Mouse (Mus musculus) midbrain, postnatal 0 days (tissue): ENCODE data around the gene Cdiptos. TPM values are rescaled to one million over a fixed set of nuclear protein-coding genes. Genes with fewer than 3 reads are reported as not detected.

Source experiments
- ATAC-seq: fragments of 200-750 bp; cut with Nextera tagmentation; 2 replicates; pipeline ENCODE4 v1.8.0; 2017; ENCODE audit warnings: moderate number of reproducible peaks, mild to moderate bottlenecking, moderate TSS enrichment, moderate library complexity; ENCODE audit not compliant: low FRiP score
- DNase-seq: peaks from one replicate; pipeline ENCODE4 v3.0.0-alpha.2; 2015; ENCODE audit warnings: low spot score
- H3K27ac ChIP-seq: fragments of 300-500 bp; sonication (generic); 2 replicates; pipeline ENCODE4 v1.5.1; 2014; ENCODE audit warnings: low read depth, mild to moderate bottlenecking, low read length, mixed read lengths
- H3K27me3 ChIP-seq: fragments of 300-500 bp; sonication (generic); 2 replicates; pipeline ENCODE4 v1.6.1; 2014; ENCODE audit warnings: low read length, control low read depth, mixed read lengths; ENCODE audit not compliant: insufficient read depth
- H3K36me3 ChIP-seq: fragments of 300-500 bp; sonication (generic); 2 replicates; pipeline ENCODE4 v1.6.1; 2014; ENCODE audit warnings: low read length, control low read depth, mixed read lengths; ENCODE audit not compliant: insufficient read depth
- H3K4me1 ChIP-seq: fragments of 300-500 bp; sonication (generic); 2 replicates; pipeline ENCODE4 v1.6.1; 2014; ENCODE audit warnings: mild to moderate bottlenecking, control low read depth, antibody characterized with exemption, low read length, mixed read lengths; ENCODE audit not compliant: insufficient read depth
- H3K4me2 ChIP-seq: fragments of 300-500 bp; sonication (generic); 2 replicates; pipeline ENCODE4 v1.6.1; 2014; ENCODE audit warnings: low read depth, mild to moderate bottlenecking, low read length, mixed read lengths; ENCODE audit not compliant: poor library complexity, severe bottlenecking
- H3K4me3 ChIP-seq: fragments of 300-500 bp; sonication (generic); 2 replicates; pipeline ENCODE4 v1.5.1; 2014; ENCODE audit warnings: low read depth, mild to moderate bottlenecking, low read length, moderate library complexity
- H3K9ac ChIP-seq: fragments of 300-500 bp; sonication (generic); replicated peaks from 2 replicates; pipeline ENCODE4 v1.6.1; 2014; ENCODE audit warnings: mild to moderate bottlenecking, low read length, moderate library complexity, mixed read lengths; ENCODE audit not compliant: poor library complexity, severe bottlenecking
- H3K9me3 ChIP-seq: fragments of 300-500 bp; sonication (generic); 2 replicates; pipeline ENCODE4 v1.6.1; 2016; ENCODE audit warnings: low read length, control low read depth
- CTCF ChIP-seq: IDR thresholded peaks from 2 replicates; pipeline ENCODE4 v1.5.1; 2016; ENCODE audit warnings: antibody characterized with exemption, mild to moderate bottlenecking
- WGBS: fragments of 180-500 bp; shearing (Covaris S2); extraction: QIAGEN DNeasy Blood & Tissue Kit; methylation state at CpG from one replicate; pipeline ENCODE4 v1.1.7; 2014; 5-methylcytosine and 5-hydroxymethylcytosine counted together
- polyA plus RNA-seq: library from polyadenylated mRNA; unstranded; fragments of >200 nt; fragmentation: Nextera tagmentation; extraction: Ambion mirVana; gene quantifications from 2 replicates; pipeline ENCODE4 v1.2.1, GENCODE M21; 2015
- total RNA-seq: library from RNA; depleted of rRNA; stranded (reverse); fragments of >200 nt; gene quantifications from 2 replicates; pipeline ENCODE4 v1.2.3, GENCODE M21; 2014

Gene Cdiptos
- total and polyA plus RNA-seq, 2 experiments from 2014 or later: 0.79 TPM; not detected in 1

DNA sequence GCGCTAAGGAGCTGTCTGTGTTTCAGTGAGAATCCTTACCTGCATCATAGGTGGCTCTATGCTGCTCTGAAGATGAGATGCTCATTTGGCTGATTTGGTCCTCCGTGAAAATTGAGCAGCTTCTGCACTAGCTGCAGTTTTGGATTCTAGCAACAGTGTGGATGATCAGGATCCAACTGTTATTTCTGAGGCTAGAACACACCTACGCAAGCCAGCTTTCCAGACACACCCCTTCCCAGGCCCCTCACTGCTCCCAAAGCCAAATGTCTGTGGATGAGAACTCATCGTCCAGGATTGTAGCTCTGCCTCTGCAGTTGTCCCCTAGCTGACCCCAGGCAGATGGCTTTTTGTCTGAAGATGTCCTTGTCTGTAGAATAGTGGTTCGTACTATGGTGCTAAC lies 14.8 kb downstream of the Cdiptos start:
- ATAC-seq (no peak), DNase-seq (no peak)
- no peaks in the 10 kb centered on the region for H3K27me3 ChIP-seq
- no peak overlapping the region for H3K27ac ChIP-seq
- H3K9ac ChIP-seq: no peak overlapping the region
- no peaks in the 10 kb centered on the region for H3K4me1 ChIP-seq
- H3K9me3 ChIP-seq: no peaks in the 10 kb centered on the region
- WGBS: 87% methylated on average over 5 of the region's 5 CpGs
- TF ChIP-seq CTCF: no peak
- peaks cover 60% of the 10 kb centered on the region for H3K36me3 ChIP-seq
- H3K4me3 ChIP-seq: no peak overlapping the region
- H3K4me2 ChIP-seq: no peak overlapping the region

DNA sequence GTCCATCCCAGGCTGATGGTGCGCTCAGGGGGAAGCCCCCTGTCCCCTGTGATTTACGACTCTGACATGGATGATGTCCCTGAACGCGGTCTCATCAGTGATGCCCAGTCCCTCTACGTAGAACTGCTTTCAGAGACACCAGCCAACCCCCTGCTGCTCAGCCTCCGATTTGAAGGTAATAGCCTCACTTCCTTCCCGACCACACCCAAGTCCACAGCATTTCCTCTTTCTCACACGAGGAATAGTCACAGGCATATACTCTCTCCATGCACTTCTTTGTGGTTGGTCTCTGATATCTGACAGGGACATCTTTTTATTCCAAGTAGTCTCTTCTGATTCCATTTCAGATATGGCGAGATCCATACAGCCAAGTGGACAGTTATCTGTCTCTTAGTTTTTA lies 16.1 kb downstream of the Cdiptos start:
- H3K4me2 ChIP-seq: no peak overlapping the region
- WGBS: 78% methylated on average over 9 of the region's 9 CpGs
- no peaks in the 10 kb centered on the region for H3K4me1 ChIP-seq
- no peaks in the 10 kb centered on the region for H3K27me3 ChIP-seq
- H3K9me3 ChIP-seq: no peaks in the 10 kb centered on the region
- peaks cover 67% of the 10 kb centered on the region for H3K36me3 ChIP-seq
- H3K9ac ChIP-seq: no peak overlapping the region
- ATAC-seq: no peak
- no peak for TF ChIP-seq CTCF
- DNase-seq: no peak
- no peak overlapping the region for H3K4me3 ChIP-seq
- no peak overlapping the region for H3K27ac ChIP-seq

DNA sequence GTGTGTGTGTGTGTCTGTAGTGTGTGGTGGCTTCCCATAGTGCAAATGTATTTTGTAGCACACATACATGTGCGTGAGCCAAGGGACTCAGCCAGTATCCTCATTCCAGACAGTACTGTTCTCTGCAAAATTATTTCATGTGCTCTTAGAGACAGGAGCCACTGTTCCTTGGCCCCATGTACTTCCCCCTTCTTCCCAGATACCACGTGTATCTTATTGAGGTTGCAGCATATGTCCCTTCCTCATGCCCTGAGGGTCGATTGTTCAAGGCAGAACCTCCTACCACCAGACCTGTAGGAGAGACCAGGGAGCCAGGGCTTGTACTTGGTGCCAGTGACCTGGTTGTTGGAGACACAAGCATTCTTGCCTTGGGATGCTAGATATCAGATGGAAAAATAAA lies 20.8 kb downstream of the Cdiptos start:
- WGBS: 68% methylated on average over 3 of the region's 3 CpGs
- peaks cover 42% of the 10 kb centered on the region for H3K36me3 ChIP-seq
- H3K27ac ChIP-seq: no peak overlapping the region
- TF ChIP-seq CTCF: no peak
- peaks cover 12% of the 10 kb centered on the region for H3K4me1 ChIP-seq
- H3K4me2 ChIP-seq: no peak overlapping the region
- H3K9ac ChIP-seq: no peak overlapping the region
- H3K9me3 ChIP-seq: no peaks in the 10 kb centered on the region
- ATAC-seq (no peak), DNase-seq (no peak)
- H3K4me3 ChIP-seq: no peak overlapping the region
- no peaks in the 10 kb centered on the region for H3K27me3 ChIP-seq

DNA sequence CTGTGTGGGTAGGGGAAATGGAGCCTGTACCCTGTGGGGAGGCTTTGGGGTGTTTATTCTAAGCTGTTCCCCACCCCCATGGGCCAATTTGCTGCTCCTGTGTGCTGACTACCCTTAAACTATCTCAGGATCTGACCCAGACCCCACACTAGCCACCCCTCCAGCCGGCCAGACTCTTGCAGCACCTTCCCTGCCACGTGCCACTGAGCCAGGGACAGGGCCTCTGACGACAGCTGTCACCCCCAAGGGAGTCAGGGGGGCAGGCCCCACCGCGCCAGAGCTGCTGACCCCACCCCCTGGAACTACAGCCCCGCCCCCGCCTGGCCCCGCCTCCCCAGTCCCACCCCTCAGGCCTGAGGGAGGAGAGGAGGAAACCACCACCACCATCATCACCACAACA lies 23.3 kb downstream of the Cdiptos start:
- DNase-seq (no peak), ATAC-seq (no peak)
- Histone ChIP-seq H3K27ac (no peak overlapping the region), H3K4me2 (peak overlapping the region; percentile 95), H3K9me3 (no peaks in the 10 kb centered on the region), H3K27me3 (no peaks in the 10 kb centered on the region), H3K4me1 (peaks cover 19% of the 10 kb centered on the region), H3K36me3 (peaks cover 25% of the 10 kb centered on the region), H3K9ac (peak overlapping the region; percentile 86), H3K4me3 (peak overlapping the region; percentile 63)
- no peak for TF ChIP-seq CTCF
- WGBS: 2% methylated on average over 8 of the region's 8 CpGs

DNA sequence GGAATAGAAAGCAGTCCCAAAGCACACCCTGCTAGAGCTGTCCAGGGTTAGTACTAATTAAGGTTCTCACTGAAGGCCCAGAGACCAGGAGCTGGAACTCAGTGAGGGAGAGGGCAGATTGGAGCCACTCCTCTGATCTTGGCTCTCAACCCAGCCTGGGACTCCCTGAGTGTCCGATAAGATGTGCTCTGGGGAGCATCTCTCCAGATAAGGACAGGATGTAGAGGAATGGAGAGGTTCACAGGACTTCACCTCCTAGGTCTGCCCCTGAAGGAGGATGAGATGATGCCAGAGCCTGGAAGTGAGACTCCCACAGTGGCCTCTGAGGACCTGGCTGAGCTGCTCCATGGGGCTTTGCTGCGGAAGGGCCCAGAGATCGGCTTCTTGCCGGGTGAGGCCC lies 24.2 kb downstream of the Cdiptos start:
- Histone ChIP-seq H3K27me3 (no peaks in the 10 kb centered on the region), H3K9me3 (no peaks in the 10 kb centered on the region), H3K36me3 (peaks cover 17% of the 10 kb centered on the region), H3K4me3 (peak overlapping the region; percentile 63), H3K4me2 (peak overlapping the region; percentile 95), H3K9ac (peak overlapping the region; percentile 86), H3K27ac (no peak overlapping the region), H3K4me1 (peaks cover 19% of the 10 kb centered on the region)
- ATAC-seq (no peak), DNase-seq (no peak)
- TF ChIP-seq CTCF: no peak
- WGBS: 18% methylated on average over 4 of the region's 4 CpGs

DNA sequence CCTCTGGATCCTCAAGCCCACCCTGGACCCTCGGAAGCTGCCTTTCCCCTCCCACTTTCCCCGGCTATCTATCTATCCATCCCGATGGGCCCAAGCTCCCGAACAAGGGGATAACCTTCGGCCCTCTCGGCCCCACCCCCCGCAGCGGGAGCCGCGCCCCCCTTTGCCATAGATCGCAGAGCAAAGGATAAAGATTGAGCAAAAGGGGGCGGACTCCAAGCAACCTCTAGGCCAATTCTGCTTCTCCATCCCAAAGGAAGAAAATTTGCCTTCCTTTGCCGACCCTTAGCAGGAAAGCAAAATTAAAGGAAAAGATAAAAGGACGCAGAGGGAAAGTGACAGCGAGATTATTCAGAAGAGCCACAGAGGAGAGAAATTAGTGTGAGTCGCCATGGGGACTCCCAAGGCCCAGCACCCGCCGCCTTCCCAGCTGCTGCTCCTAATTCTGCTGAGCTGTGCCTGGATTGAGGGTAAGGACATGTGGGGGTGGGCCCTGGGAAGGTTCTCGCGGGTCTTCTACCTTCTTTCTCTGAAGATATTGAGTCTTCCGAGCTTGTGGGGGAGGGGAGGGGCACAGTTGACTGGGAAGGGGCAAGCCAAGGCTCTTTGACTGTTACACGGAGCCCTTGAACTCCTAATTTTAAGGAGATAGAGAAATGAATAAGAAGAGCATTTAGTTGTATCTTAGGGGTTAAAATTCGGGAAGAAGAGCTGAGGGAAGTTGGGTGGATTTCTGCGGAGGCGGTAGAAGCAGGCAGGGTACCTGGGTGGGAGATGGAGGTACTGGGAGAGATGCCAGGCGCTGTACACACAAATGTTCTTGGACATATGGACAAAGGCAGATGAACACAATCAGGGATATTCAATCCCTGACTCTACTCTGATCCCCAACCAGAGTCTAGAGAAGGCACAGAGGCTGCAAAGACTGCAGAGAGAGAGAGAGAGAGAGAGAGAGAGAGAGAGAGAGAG lies 25.0 kb downstream of the Cdiptos start:
- H3K4me1 ChIP-seq: peaks cover 19% of the 10 kb centered on the region
- H3K36me3 ChIP-seq: peaks cover 21% of the 10 kb centered on the region
- 0 out of 2 replicates have a peak, but pooled peaks have one; percentile 19 for TF ChIP-seq CTCF
- no peaks in the 10 kb centered on the region for H3K9me3 ChIP-seq
- ATAC-seq (peak; percentile 4; the same call in 1 of the 2 replicates), DNase-seq (peak; percentile 40)
- H3K27ac ChIP-seq: peak overlapping the region; percentile 95
- peak overlapping the region; percentile 63 for H3K4me3 ChIP-seq
- peak overlapping the region; percentile 86 for H3K9ac ChIP-seq
- WGBS: 2% methylated on average over 26 of the region's 26 CpGs
- no peaks in the 10 kb centered on the region for H3K27me3 ChIP-seq
- H3K4me2 ChIP-seq: peak overlapping the region; percentile 95
